In genomic region chr16:36674457-36675204, GRCm38 (mm10) we compare ENCODE assay signal across 19 mouse cellular contexts. TPM values are rescaled to one million over a fixed set of nuclear protein-coding genes. Genes with fewer than 3 reads are reported as not detected.
DNase-seq lines count a peak whose midpoint lies in the region; ATAC-seq lines count a peak whose summit lies in the region.
"Had no signal": no experiment of that assay in that cellular context is flagged by ENCODE, and none has a peak within 500 bp of the region (broad histone marks: within the 10 kb centered on the region; RNA-seq: fewer than 3 reads in every experiment).

No protein-coding gene starts in this region.

- DNase-seq in adrenal gland, postnatal 14 days = peak; percentile 13
- no peak for DNase-seq in adrenal gland, postnatal 25 days
- peak; percentile 45 to 75 for DNase-seq in spleen, postnatal 4 days (ENCODE audit: low spot score in 2 of 2)
- DNase-seq in ovary, postnatal 10 days (ENCODE audit: low spot score) = no peak
- no peak for DNase-seq in kidney, adult 8-10 months
- DNase-seq: cerebellum, adult 2 months; forebrain, postnatal 0 days; gastrocnemius, postnatal 10 days; kidney, postnatal 25 days; layer of hippocampus, postnatal 36 days had no signal

- no peak overlapping the region for H3K27ac ChIP-seq in midbrain, embryonic 16.5 days (ENCODE audit: low read length)
- H3K27ac ChIP-seq: liver, embryonic 15.5 days; macrophage had no signal

- WGBS in midbrain, embryonic 16.5 days = 75% methylated on average over 7 of the region's 7 CpGs

- no peaks in the 10 kb centered on the region for H3K27me3 ChIP-seq in midbrain, embryonic 16.5 days (ENCODE audit: control insufficient read depth, insufficient read depth, low read depth, low read length)
- H3K27me3 ChIP-seq: liver, embryonic 15.5 days had no signal

- no peak overlapping the region for H3K9ac ChIP-seq in midbrain, embryonic 16.5 days (ENCODE audit: low read depth, low read length)
- H3K9ac ChIP-seq: forebrain, postnatal 0 days; liver, embryonic 15.5 days had no signal

- H3K4me2 ChIP-seq in midbrain, embryonic 16.5 days (ENCODE audit: low read length) = no peak overlapping the region
- H3K4me2 ChIP-seq: heart, embryonic 11.5 days; liver, embryonic 15.5 days had no signal

- peak; percentile 93 for ATAC-seq in CD4-positive, CD25-positive, alpha-beta regulatory T cell, adult 4 months
- ATAC-seq in common myeloid progenitor, adult 5-6 weeks (replicated peaks; ENCODE audit: low read depth, poor library complexity, severe bottlenecking) = 0 out of 2 replicates have a peak, but pooled peaks have one; percentile 15
- no peak for ATAC-seq in midbrain, embryonic 16.5 days
- ATAC-seq: forebrain, postnatal 0 days; intestine, embryonic 16.5 days had no signal

- H3K4me1 ChIP-seq in midbrain, embryonic 16.5 days (ENCODE audit: control insufficient read depth, insufficient read depth, low read length) = no peaks in the 10 kb centered on the region
- H3K4me1 ChIP-seq: liver, embryonic 15.5 days had no signal

- H3K4me3 ChIP-seq in midbrain, embryonic 16.5 days (ENCODE audit: low read depth, low read length) = no peak overlapping the region
- H3K4me3 ChIP-seq: erythroblast, embryonic 14.5 days; liver, embryonic 15.5 days had no signal

- no peaks in the 10 kb centered on the region for H3K9me3 ChIP-seq in midbrain, embryonic 16.5 days (replicated peaks; ENCODE audit: control insufficient read depth, low read length, poor library complexity, severe bottlenecking)
- H3K9me3 ChIP-seq: liver, embryonic 15.5 days had no signal

- H3K36me3 ChIP-seq in midbrain, embryonic 16.5 days (ENCODE audit: control insufficient read depth, insufficient read depth, low read length) = no peaks in the 10 kb centered on the region
- H3K36me3 ChIP-seq: liver, embryonic 15.5 days had no signal

RNA-seq across cellular contexts. Expression of gene Cd86, which starts 8.8 kb away (rescaled TPM):
- 2.1 and 3.9 TPM in 2 replicates for total RNA-seq in adrenal gland, postnatal 14 days (2021)
- 0.55 and 0.62 TPM in 2 replicates for total RNA-seq in adrenal gland, postnatal 25 days (2021)
- 10 to 100 TPM; 41.5 to 52.1 TPM for polyA plus RNA-seq in CD4-positive, CD25-positive, alpha-beta regulatory T cell, adult 4 months (2017; shearing (Covaris generic))
- 1.6 and 3.6 TPM in 2 replicates for total RNA-seq in common myeloid progenitor, adult 5-6 weeks (2017)
- polyA plus RNA-seq in midbrain, embryonic 16.5 days (2015; fragmentation: Nextera tagmentation; extraction: Ambion mirVana) = 1.1 and 1.7 TPM in 2 replicates
- polyA plus RNA-seq: erythroblast, embryonic 14.5 days had no signal

RNA-seq across cellular contexts. Expression of gene Ildr1, which starts 19.1 kb away (rescaled TPM):
- total RNA-seq in adrenal gland, postnatal 14 days (2021) = 0.41 TPM in 1 of 2 replicates, not detected in the other
- not detected in 2 replicates for total RNA-seq in adrenal gland, postnatal 25 days (2021)
- 1 to 10 TPM; 6.3 to 7.3 TPM for polyA plus RNA-seq in CD4-positive, CD25-positive, alpha-beta regulatory T cell, adult 4 months (2017; shearing (Covaris generic))
- 0.44 TPM in 1 of 2 replicates, not detected in the other for total RNA-seq in common myeloid progenitor, adult 5-6 weeks (2017)
- 0.48 and 0.64 TPM in 2 replicates for polyA plus RNA-seq in midbrain, embryonic 16.5 days (2015; fragmentation: Nextera tagmentation; extraction: Ambion mirVana)
- total RNA-seq: adrenal gland, adult 18-20 months had no signal
- polyA plus RNA-seq: erythroblast, embryonic 14.5 days; heart, embryonic 11.5 days; macrophage had no signal

Comparison
In these comparisons a context has a peak if more than half of its experiments do, and no peak if none do; other contexts are left out.
1. DNase-seq: peak in adrenal gland, postnatal 14 days (single experiment) and spleen, postnatal 4 days (2 of 2); none in adrenal gland, postnatal 25 days (single experiment), ovary, postnatal 10 days (single experiment) and kidney, adult 8-10 months (0 of 2).